Mouse (Mus musculus) CH12.LX (cell line): ENCODE results near the gene Capg.

ENCODE experiments used
- CTCF ChIP-seq, 2 experiments: IDR thresholded peaks in 1 of 2; conservative IDR thresholded peaks in 1 of 2; 2 replicates each; pipeline ENCODE4 v1.5.1; 2011 to 2012; ENCODE audit warnings: low read depth in 2 of 2, low read length in 2 of 2, improper control_type of control experiment in 1 of 2, inconsistent platforms in 1 of 2, mild to moderate bottlenecking in 1 of 2, moderate library complexity in 1 of 2
- MAFK ChIP-seq: IDR thresholded peaks from 2 replicates; pipeline ENCODE4 v1.6.1; 2011; ENCODE audit warnings: low read length, improper control_type of control experiment; ENCODE audit not compliant: insufficient replicate concordance
- MAX ChIP-seq: IDR thresholded peaks from 2 replicates; pipeline ENCODE4 v1.6.1; 2011; ENCODE audit warnings: low read length, improper control_type of control experiment
- MYC ChIP-seq: IDR thresholded peaks from 2 replicates; pipeline ENCODE4 v1.6.1; 2011; ENCODE audit warnings: low read depth, mild to moderate bottlenecking, improper control_type of control experiment, low read length
- POLR2AphosphoS2 ChIP-seq: IDR thresholded peaks from 2 replicates; pipeline ENCODE4 v1.6.1; 2011; ENCODE audit warnings: low read depth, low read length, improper control_type of control experiment
- TBP ChIP-seq: conservative IDR thresholded peaks from 2 replicates; pipeline ENCODE4 v1.6.1; 2011; ENCODE audit warnings: low read depth, low read length, improper control_type of control experiment

DNA sequence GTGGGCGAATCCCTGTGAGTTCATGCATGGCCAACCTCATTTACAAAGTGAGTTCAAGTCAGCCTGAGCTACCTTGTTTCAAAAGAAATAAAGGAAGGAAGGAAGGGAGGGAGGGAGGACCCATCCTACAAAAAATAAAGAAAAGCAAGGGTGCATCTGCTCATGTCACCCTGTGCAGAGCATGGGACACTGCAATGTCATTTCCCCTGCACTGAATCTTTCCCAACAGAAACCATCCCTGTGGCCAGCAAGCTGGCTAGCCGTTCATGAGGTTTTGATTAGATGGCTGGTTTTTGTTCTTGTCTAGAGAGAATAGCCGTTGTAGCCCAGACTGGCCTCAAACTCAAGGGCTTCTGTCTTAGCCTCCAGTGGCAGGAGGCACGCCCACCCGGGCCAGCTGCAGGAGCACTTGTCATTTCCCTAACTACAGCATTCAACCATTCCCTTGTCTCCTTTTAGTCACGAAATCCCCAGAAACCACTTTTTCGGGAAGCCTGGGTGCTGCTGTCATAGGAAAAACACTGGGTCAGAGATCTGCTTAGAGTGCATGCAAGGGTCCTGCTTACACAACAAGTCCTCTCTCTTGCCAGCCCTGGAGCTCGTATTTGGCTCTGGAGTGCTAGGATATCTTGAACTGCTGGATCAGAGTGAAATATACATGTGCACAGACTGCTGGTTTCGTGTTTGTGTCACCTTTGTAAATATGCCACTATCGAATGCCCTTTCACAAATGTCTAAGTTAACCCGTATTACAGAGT lies 37.6 kb downstream of the Capg start:
- TF ChIP-seq CTCF (conservative IDR thresholded peaks at IDR 0.05 in 1 of 2, IDR thresholded peaks at IDR 0.05 in 1 of 2; ENCODE audit: low read depth in 2 of 2, low read length in 2 of 2) (no peak), MAX (no peak), TBP (no peak), POLR2AphosphoS2 (no peak), MAFK (no peak), MYC (no peak)
